Mouse (Mus musculus) T-helper 1 cell (primary cell): ENCODE data around the gene Mettl25.

ENCODE experiments used
- in situ Hi-C: fragments of 300-600 bp; cut with MboI, MseI; formaldehyde crosslinking; loops from one replicate; pipeline ENCODE4 v1.15.1; 2025; ENCODE audit warnings: high pct_unique_total_duplicates

The Mettl25 gene

GRCm38 (mm10) chr10:105840928-105841888 is at the start of gene Mettl25, which contains the start of gene Ccdc59:
TSS of gene Mettl25 (minus strand) at chr10:105841380.
TSS of gene Ccdc59 (plus strand) at chr10:105841067.
- in situ Hi-C loops, result no loop called here

- in situ Hi-C loops, result loop anchor here (5.0 kb wide), 1 partner anchor 715 kb away; no protein-coding TSS in a partner anchor
Observed at GRCm38 (mm10) chr10:105867312-105867711, 26.1 kb upstream of the Mettl25 start.

- in situ Hi-C loops, result no loop called here
Observed at GRCm38 (mm10) chr10:105851136-105851535, 10.0 kb upstream of the Mettl25 start.

DNA sequence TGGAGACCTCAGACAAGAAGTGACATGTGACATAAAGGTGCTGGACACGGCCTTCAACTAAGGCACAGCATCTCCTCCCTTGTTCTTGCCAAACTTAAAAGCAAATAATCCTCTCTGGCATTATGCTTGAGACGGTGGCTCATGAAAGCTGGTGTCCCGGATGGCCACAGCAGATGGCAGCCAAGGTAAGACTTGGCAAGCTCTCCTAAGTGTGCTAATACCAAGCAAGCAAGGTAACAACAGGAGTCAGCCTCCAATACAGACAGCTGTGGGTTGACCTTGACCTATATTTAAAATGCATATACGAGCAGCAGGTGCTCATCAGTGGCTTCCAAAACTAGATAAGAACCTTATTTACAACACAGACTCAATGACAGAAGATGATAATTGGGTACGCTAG is 9.1 kb upstream of the Mettl25 start:
- in situ Hi-C loops, result no loop called here

DNA sequence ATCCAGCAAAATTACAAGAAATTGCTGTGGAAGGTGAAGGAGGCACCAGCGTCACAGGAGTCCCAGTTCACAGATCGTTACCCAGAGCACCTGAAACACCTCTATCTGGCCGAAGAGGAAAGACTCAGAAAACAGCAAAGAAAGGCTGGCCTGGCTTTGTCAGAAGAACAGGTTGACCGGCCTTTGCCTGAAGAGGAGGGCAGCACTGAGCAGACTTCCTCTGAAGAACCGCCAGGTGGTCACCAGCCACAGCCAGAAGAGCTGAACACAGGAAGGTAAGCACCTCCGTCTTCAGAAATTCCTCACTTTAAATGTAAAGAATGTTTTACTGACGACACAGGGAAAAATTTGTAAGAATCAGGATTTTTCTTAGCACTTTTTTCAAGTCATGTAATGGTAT is 1.4 kb upstream of the Mettl25 start:
- in situ Hi-C loops, result no loop called here

DNA sequence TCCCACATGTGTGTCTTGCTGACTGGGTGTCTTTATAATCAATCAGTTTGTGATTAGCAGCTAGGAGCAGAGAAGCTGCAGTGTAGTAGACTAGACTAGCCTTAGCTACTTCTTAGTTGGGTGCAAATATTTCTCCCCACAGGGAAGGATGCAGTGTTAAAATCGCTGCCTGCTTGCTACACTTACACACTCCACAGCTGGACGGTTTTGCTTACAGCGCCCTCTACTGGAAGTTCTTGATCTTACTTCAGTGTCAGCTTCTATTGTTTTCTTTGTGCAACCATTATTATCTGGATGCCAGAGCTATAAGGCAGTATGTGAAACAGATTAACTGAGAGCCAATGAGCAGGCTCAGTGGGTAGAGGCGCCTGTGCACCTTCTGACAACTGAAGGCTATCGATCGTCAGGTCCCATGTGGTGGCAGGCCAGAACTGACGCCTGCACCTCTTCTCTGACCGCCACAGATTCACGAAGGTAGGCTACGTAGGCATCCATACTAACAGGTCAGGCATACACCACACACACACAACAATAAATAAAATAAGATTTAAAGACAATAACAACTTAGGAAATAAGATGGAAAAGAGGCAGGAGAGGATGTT is 6.5 kb downstream of the Mettl25 start:
- in situ Hi-C loops, result no loop called here

- in situ Hi-C loops, result no loop called here
Observed at GRCm38 (mm10) chr10:105806259-105807010, 34.7 kb downstream of the Mettl25 start.

- in situ Hi-C loops, result no loop called here
Observed at GRCm38 (mm10) chr10:105803461-105803860, 37.7 kb downstream of the Mettl25 start.

DNA sequence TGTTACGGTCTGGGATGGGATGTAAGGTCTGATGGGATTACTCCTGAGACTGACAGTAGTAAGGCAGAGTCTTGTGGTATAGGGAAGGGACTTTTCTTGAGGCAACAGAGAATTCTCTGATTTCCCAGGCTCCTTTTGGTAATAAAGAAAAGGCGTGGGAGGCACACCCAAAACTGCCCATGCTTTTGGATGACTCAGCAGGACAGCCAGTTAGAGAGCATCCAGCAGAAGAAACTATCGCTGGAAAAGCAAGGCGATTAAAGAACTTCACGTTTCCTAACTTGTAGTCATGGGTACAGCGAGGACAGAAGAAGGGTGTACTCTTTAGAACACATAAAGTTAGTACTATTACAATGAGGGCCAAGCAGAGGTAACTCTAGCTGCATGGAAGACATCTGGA is 39.0 kb downstream of the Mettl25 start:
- in situ Hi-C loops, result no loop called here

DNA sequence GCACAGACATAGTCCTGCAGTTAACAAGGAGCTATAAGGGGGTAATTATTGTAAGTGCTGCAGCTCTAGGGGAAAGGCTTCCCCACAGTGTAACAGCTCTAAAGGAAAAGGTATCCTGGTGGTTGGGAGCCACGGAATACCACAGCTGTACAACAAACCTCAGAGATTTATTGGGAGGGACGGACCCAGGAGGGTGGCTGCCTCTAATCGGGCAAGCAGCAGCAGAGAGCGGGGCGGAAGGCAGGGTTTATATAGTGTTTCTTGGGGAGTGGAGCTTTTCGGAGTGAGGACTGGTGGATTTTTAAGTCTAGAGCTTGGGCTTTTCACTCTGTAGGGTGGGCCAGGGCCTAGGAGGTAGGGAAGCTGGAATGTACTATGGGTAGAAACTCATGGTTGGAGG is 40.0 kb downstream of the Mettl25 start:
- in situ Hi-C loops, result no loop called here

DNA sequence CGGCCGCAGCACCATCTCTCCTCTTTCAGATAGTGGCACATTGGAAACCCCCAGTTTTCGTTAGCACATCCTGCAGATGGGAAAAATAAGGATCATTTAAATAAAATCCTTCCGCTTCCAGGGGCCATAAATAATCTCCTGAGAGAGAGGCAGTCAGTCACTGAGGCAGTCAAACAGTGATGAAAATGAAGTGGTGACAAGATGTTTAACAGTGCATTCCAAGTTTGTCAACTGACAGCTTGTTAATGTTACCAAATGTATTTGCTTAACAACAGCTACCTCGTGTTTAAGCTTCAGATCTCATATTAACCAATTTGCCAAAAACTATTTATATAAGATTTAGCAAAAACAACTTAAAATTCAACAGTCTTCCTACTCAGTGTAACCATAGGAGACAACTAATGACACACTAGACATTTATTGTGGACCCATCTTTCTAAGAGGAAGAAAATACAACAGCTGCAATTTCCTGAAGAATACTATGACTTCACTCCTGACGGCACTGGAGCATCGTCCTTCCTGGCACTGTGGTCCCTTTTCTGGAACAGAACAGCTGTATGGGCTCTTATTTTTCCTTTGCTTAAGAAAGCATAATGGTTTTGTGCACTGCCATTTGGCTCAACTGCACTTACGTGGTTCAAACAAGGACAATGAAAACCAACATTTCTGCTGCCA is 43.8 kb downstream of the Mettl25 start:
- in situ Hi-C loops, result no loop called here

GRCm38 (mm10) chr10:105793776-105794552 is 47.2 kb downstream of the Mettl25 start:
- in situ Hi-C loops, result no loop called here

DNA sequence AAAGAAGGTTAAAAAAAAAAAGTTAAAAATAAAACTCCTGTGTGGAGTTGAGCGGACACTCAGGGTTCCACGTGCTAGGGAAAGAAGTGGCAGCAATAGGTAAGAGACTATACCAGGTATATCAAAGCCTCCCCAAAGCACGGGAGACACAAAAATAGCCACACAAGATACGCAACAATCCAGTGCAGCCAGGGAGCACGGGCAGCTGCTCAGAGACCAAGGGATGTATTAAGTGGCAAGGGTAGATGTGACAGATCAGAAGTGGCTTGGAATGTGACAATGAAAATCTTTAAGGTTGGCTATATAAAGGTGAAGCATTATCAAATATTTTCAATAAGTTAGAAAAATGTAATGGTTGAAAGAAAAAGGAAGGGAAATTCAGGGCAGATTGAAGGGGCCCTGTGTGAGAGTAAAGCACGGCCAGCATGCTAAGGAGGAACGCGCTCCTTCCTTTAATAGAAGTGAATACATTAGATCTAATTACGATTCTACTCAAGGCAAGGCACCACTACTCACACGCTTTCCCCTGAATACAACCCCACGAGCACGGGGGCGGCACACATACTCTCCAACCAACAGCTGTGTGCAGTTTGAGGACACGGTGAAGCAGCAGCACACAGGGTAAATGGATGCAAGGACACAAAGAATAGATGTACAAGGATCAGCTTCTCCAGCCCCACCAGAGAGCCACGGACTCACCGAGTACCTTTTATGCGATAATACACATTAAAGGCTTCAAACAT is 52.3 kb downstream of the Mettl25 start:
- in situ Hi-C loops, result loop anchor here (10.0 kb wide), 1 partner anchor 944 kb away; no protein-coding TSS in a partner anchor

DNA sequence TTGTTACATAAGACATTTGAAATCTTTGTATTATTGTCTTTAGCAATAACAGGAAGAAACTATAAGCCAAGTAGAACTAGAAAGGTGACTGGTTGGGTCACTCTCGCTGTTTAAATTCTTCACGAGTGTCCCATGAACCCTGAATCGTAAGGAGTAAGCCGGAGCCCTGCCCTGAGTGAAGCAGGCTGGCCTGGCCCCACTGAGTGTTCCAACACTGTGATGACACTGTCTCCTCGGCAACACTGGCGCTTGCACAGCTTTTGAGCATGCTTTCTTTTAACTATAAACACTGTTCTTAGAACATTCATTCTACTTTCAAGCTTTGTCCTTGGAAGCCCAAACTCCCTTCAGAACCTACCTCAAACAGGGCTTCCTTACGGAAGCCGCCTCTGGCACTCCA is 57.4 kb downstream of the Mettl25 start:
- in situ Hi-C loops, result loop anchor here (10.0 kb wide), 1 partner anchor 939 kb away; no protein-coding TSS in a partner anchor

DNA sequence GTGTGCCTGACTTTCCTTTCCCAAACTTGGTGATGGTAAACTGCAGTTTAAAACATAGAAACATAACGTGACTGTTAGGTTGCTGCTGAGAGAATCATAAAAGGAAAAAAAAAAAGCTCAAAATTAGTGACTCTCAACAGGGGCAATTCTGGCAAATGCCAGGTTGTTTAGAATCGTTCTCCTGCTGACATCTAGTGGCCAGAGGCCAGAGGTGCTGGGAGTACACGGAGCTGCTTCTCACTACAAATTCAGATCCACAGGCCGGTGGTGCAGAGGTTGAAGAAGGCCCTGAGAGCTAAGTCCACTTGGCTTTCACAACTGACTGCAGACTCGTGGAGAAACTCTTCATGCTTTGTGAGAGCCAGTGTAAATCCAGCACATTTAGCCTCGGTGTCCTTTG is 66.8 kb downstream of the Mettl25 start:
- in situ Hi-C loops, result no loop called here

DNA sequence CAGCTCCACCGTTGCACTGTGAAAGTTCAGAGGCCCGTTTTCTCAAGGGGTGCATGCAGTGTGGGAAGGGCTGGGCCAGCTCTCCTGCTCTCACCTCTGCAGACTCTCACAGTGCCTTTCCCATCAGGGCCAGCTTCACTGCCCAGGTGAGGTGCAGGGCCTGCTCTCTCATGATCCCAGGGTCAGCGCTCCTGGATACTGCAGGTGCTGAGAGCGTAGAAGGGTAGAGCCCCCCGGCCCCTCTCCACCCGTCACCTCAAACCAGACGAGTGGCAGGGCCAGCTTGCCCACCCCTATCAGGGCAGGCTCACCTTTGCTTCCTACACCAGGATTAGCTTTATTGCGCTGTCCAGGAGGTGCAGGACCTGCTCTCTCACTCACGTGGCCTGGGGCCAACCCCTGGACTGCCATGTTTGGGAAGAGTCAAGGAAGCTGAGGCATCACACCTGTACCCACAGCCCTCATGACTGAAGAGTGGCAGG is 68.3 kb downstream of the Mettl25 start:
- in situ Hi-C loops, result no loop called here

DNA sequence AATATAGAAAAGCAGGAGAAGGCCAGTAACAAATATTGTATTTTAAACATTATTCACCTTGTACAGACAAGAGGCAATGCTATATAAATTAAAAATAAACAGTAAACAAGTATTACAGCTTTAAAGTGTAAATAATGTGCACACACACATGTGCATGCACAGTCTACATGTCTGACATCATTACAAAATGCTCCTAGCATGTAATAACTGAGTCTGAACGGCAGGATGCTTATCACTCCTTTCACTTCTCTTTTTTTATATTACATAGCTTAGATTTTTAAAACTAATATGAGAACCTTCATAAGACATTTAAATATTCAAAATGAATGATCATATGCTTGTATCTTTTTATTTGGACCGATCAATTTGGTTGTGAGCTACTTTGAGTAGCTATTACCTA is 77.2 kb downstream of the Mettl25 start:
- in situ Hi-C loops, result no loop called here

DNA sequence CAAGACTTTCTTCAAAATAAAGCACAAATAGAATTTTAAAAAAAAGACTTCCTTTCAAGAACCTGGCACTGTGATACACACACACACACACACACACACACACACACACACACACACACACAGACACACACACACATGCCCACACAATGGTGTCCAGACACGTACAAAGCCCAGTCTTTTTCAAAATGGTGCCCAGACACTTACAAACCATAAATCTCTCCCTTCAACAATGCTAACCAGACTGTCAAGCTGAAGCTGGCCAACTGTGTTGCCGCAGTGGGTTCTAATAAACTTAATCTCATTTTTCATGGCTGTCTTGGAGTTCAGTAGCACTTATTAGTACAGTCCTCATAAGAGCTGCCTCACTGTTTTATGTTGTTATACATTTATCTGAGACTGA is 80.7 kb downstream of the Mettl25 start:
- in situ Hi-C loops, result no loop called here

GRCm38 (mm10) chr10:105760046-105760445 is 81.1 kb downstream of the Mettl25 start:
- in situ Hi-C loops, result no loop called here
